Mouse (Mus musculus): Measurements from ENCODE around the gene Tram1l1.
"Not testable (repeated sequence)": the region's sequence is repeated elsewhere in the genome, so short reads cannot be mapped to it uniquely, and the experiment has no call there.

The Tram1l1 gene

DNA sequence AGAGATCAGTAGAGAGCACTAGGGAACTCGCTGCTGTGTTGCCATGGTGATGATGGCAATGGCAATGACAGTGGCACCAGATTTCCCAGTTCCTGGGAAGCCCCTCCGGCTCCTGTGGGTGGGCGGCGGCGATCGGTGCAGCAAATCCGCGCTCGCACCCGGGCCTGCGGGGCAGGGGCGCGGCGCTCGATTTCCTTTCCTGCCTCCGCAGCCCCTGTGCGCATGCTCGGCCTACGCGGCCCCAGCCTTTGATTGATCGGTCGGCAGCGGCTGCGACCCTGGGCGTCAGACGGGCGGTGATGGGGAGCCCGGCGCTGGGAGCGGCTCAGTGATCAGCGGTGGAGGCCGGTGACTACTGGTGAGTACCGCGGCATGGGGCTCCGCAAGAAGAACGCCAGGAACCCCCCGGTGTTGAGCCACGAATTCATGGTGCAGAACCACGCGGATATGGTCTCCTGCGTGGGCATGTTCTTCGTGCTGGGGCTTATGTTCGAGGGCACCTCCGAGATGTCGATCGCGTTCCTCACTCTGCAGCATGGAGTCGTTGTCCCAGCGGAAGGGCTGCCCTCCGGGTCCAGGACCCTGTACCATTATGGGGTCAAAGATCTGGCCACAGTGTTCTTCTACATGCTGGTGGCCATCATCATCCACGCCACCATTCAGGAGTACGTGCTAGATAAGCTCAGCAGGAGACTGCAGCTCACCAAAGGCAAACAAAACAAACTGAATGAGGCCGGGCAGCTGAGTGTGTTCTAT, at the start of gene Tram1l1:
TSS of gene Tram1l1 (plus strand) at position 35 of the 756 bp plus-strand sequence.
- no peak for DNase-seq (ENCODE audit: low spot score)

DNA sequence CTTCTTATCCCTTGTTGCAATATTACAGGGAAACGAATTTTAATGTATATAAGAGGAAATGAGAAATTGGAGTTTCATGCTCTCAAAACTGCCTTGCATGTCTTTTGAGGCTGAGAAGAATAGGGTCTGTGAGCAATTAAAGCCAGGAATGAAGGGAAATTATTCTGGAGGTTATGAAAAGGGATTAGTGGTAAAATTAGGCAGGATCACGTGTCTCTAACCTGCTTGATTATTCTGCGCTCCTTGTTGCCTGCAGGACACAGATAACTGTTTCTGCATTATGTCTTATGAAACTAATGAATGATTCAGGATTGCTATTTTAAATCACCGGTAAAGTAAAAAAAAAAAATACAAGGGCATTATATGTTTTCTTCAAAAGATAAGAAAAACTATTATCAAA, 49.4 kb upstream of the Tram1l1 start:
- no peak for DNase-seq (ENCODE audit: low spot score)

DNA sequence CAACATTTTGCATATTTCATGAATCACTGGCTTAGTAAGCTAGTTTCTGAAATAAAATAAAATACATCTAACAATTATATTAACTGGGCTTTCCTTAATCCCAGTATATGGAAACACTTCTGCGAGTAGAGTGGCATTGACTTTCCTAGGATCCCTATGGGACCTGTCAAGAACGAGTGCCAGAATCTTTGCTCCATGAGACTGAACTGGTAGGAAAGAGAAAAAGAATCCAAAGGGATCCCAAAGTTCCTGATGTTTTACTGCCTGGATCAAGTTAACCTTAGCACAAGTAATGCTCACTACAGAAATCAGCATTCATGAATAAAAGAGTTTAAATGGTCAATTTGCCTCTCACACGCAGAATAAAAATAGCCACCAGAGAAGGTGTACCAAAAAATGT, 49.0 kb upstream of the Tram1l1 start:
- DNase-seq (ENCODE audit: low spot score) = no peak

DNA sequence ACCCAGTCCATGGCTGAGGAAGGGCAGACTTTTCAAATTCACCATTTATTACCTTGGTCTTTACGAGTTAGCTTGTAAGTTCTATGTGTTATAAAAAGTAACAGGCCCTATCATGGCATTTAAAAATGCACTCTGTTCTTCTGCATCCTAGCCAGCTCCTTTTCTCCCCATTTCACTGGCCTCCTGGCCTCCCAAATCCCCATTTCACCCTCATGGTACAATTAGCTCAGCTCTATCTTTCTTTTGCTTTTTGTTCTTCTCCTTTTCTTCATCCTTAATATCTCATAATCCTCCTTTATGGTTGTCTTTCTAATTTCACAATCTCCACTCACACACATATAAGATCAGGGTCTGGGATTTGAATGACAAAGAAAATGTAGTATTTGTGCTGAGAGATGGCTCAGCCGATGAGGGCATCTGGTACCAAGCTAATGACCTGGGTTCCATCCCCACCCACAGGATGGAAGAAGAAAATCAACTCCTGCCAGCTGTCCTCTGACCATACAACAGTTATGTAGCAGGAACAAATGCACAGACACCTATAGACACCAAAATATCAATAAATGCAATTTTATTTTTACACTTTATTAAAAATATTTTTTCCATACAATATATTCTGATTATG, 48.1 kb upstream of the Tram1l1 start:
- DNase-seq (ENCODE audit: low spot score) = no peak

DNA sequence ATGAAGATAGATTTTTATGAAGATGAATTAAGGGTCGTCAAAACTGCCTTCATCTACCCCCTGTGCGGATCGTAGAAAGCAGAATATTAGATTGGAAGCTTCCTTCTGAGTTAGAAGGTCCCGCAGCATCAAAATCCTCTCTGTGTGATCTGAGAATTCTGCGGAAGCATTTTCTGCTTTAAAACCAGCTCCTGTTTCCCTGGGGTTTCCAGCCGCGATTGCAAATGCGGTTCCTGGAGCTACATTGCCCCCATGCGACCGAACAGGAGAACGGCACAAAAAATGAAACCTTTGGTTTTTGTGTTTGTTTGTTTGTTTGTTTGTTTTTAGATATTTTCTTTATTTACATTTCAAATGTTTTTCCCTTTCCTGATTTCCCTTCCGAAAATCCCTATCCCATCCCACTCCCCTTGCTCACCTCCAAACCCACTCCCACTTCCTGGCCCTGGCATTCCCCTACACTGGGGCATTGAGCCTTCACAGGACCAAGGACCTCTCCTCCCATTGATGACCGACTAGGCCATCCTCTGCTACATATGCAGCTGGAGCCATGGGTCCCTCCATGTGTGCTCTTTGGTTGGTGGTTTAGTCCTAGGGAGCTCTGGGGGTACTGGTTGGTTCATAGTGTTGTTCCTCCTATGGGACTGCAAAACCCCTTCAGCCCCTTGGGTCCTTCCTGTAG, 45.6 kb upstream of the Tram1l1 start:
- not testable (repeated sequence) for DNase-seq (ENCODE audit: low spot score)

DNA sequence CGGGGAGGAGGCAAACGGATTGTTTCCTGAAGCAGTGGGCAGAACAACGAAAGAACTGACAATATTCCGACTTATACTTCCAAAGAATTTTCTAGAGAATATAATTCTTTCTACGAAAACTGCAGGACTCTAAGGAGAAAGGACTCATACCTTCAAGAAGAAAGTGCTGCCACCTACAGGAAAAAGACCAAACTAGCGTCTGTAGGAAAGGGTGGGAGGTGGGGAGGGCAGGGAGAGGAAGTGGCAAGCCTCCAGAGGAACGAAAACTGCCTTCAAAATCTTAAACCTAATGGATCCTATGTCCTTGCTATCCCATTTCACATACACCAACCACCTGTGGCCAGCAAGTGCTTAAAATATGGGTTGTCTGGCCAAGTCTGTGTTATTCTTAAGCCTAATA, 31.7 kb upstream of the Tram1l1 start:
- DNase-seq (ENCODE audit: low spot score) = not testable (repeated sequence)

DNA sequence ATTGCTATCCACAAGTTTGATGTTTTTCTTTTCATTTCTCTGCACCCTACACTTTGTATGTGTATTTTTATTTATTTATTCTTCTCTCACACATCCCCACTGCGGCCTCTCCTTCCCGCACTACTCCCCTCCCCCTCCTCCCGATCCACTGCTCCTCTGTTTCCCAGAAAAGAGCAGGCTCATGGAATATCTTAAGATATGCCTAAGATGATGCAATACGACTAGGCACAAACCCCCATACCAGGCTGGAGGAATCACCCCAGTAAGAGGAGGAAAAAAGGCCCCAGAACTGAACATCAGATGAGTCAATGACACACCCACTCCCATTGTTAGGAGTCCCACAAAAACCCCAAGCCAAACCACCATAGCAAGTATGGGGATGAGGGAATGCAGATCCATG, 1.4 kb upstream of the Tram1l1 start:
- no peak for DNase-seq (ENCODE audit: low spot score)

DNA sequence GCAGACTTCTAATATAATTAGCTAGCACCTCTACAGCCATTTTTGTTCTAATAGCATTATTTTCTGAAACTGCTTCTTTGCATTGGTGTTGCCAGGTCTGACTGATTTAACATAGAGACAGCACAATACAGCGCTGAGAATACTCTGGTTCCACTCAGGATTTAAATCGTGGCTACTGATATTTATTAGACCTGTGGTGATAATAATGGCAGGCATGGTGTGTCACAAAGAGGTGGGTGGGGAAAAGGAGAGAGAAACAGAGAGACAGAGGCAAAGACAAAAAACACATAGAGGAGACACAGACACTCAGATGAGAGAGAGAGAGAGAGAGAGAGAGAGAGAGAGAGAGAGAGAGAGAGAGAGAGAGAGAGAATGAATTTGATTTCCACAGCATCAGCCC, 257 bp upstream of the Tram1l1 start:
- DNase-seq (ENCODE audit: low spot score) = no peak

DNA sequence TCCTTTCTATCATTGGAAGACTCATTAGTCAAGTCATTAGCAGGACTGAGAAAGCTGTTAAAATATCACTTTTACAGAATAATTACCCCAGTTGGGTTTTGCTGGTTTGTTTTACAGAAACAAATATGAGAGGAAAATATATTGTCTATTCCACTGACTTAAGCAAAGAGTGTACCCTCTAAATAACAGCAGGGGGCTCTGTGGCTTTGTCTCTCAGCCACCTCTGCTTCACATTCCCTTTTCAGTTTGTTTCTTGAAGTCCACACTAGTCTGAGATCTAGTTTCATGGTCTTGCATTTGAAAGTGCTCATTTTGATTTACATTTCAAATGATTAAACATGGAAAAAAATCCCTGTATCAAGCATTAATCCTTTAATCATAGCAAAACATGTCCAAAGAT, 25.8 kb downstream of the Tram1l1 start:
- DNase-seq (ENCODE audit: low spot score) = no peak

DNA sequence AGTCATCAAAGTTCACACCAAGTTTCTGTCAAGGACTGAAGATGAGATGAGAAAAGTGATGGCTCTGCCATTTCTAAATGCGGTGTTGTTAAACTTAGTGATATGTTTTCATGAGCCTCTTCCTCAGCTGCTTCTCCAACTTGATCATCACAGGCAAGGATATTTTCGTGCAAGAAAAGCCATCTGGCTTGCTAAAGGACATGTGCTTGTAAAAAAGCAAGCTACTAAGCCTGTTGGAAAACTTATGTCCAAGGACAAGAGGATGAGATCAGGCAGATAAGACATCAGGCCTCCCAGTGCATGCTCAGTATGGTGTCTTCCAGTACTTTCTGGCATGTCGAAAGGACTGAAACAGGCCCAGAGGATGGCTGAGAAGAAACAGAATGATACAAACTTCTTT, 36.9 kb downstream of the Tram1l1 start:
- DNase-seq (ENCODE audit: low spot score) = no peak

DNA sequence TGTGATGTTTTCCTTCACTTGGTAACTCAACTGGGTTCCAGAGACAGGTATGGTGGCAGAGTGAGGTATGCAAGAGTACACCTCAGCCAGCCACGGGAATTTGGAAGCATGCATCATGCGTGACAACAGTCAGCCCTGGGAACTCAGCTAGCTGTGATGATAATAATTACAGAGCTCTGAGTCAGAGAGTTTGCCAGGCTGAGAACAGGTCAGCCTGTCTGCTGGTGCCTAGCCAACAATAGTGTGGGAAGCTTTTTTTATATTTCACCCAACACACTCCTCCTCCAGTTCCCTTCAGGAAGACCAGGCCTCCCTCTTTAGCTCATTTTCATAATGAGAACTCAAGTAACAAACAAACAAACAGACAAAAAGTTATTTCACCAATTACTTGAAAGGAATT, 51.4 kb downstream of the Tram1l1 start:
- DNase-seq (ENCODE audit: low spot score) = no peak

All from spleen, adult 12 weeks (tissue).